Mouse (Mus musculus) intestine, embryonic 16.5 days (tissue): ENCODE measurements around the gene Chst11. TPM values are rescaled to one million over a fixed set of nuclear protein-coding genes. Genes with fewer than 3 reads are reported as not detected.
A peak's percentile ranks its signal among the peaks of the same experiment; 100 is the strongest.

Experiments used
- ATAC-seq: fragments of 200-750 bp; cut with Nextera tagmentation; 2 replicates; pipeline ENCODE4 v1.8.0; 2017; ENCODE audit warnings: moderate TSS enrichment, moderate library complexity
- H3K27ac ChIP-seq: fragments of 300-500 bp; sonication (generic); 2 replicates; pipeline ENCODE4 v1.5.1; 2014; ENCODE audit warnings: mild to moderate bottlenecking, low read length
- H3K27me3 ChIP-seq: fragments of 300-500 bp; sonication (generic); replicated peaks from 2 replicates; pipeline ENCODE4 v1.6.1; 2014; ENCODE audit warnings: low read length, control low read depth, mixed read lengths; ENCODE audit not compliant: control insufficient read depth, insufficient read depth
- H3K36me3 ChIP-seq: fragments of 300-500 bp; sonication (generic); 2 replicates; pipeline ENCODE4 v1.6.1; 2014; ENCODE audit warnings: low read length, control low read depth; ENCODE audit not compliant: control insufficient read depth, insufficient read depth
- H3K4me1 ChIP-seq: fragments of 300-500 bp; sonication (generic); 2 replicates; pipeline ENCODE4 v1.6.1; 2014; ENCODE audit warnings: low read length, control low read depth, mixed read lengths; ENCODE audit not compliant: control insufficient read depth, insufficient read depth
- H3K4me2 ChIP-seq: fragments of 300-500 bp; sonication (generic); 2 replicates; pipeline ENCODE4 v1.6.1; 2014; ENCODE audit warnings: low read depth, low read length, control low read depth
- H3K4me3 ChIP-seq: fragments of 300-500 bp; sonication (generic); 2 replicates; pipeline ENCODE4 v1.5.1; 2014; ENCODE audit warnings: mild to moderate bottlenecking, low read length
- H3K9ac ChIP-seq: fragments of 300-500 bp; sonication (generic); 2 replicates; pipeline ENCODE4 v1.6.1; 2014; ENCODE audit warnings: low read depth, low read length
- H3K9me3 ChIP-seq: fragments of 300-500 bp; sonication (generic); 2 replicates; pipeline ENCODE4 v1.6.1; 2016; ENCODE audit warnings: low read length, control low read depth; ENCODE audit not compliant: control insufficient read depth
- WGBS: fragments of 180-500 bp; shearing (Covaris S2); extraction: QIAGEN DNeasy Blood & Tissue Kit; methylation state at CpG from one replicate; pipeline ENCODE4 v1.1.7; 2014; 5-methylcytosine and 5-hydroxymethylcytosine counted together
- polyA plus RNA-seq: library from polyadenylated mRNA; unstranded; fragments of >200 nt; fragmentation: Nextera tagmentation; extraction: Ambion mirVana; gene quantifications from 2 replicates; pipeline ENCODE4 v1.2.1, GENCODE M21; 2015

The Chst11 gene
- polyA plus RNA-seq, 1 experiment from 2014 or later, result 0.88 TPM

DNA sequence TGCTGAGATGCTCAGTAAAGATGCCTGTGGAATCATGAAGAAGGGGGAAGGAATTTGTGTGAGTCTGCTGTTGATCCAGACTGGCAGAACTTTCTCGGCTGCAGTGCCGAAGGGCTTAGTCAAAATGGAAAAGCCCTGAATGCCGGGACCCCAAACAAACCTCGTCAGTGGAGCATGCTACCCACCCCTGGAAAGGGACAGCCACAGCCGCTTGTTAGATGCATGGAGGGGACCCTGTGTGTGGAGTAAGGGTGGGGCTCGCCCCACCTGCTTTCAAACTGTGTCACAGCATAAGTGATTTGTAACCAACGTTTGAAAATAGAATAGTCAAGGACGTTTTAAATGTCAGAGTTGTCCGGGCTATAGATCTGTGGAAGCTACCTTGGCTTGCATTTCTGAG lies 181.0 kb downstream of the Chst11 start:
- WGBS, result 69% methylated on average over 9 of the region's 9 CpGs
- Histone ChIP-seq H3K27ac (peak overlapping the region; percentile 7; the same call in 1 of the 2 replicates), H3K4me1 (peaks cover 47% of the 10 kb centered on the region), H3K27me3 (no peaks in the 10 kb centered on the region), H3K36me3 (no peaks in the 10 kb centered on the region), H3K9me3 (no peaks in the 10 kb centered on the region), H3K4me3 (no peak overlapping the region), H3K9ac (no peak overlapping the region), H3K4me2 (no peak overlapping the region)
- ATAC-seq, result no peak

DNA sequence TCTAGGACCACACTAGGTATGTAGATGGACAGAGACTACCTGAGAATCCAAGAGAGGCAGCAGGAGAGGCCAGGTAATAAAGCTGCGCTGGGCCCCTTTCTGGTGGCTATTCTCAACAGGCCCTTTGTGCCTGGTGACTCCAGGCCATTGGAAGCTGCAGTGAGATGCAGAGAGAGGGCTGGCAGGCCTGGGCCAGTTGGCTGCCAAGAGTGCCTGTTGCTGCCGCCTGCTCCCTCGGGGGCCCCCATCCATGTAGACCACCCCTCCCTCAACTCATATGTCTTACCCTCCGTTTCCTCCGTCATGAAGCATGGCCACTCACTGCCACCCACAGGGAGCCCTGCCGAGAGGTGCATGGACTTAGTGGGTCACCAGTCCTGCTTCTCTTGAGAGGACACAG lies 182.2 kb downstream of the Chst11 start:
- Histone ChIP-seq H3K4me3 (no peak overlapping the region), H3K27me3 (no peaks in the 10 kb centered on the region), H3K9ac (no peak overlapping the region), H3K36me3 (no peaks in the 10 kb centered on the region), H3K27ac (no peak overlapping the region; the same call in 1 of the 2 replicates), H3K4me1 (peaks cover 35% of the 10 kb centered on the region), H3K4me2 (no peak overlapping the region), H3K9me3 (no peaks in the 10 kb centered on the region)
- 87% methylated on average over 6 of the region's 6 CpGs for WGBS
- ATAC-seq, result no peak

DNA sequence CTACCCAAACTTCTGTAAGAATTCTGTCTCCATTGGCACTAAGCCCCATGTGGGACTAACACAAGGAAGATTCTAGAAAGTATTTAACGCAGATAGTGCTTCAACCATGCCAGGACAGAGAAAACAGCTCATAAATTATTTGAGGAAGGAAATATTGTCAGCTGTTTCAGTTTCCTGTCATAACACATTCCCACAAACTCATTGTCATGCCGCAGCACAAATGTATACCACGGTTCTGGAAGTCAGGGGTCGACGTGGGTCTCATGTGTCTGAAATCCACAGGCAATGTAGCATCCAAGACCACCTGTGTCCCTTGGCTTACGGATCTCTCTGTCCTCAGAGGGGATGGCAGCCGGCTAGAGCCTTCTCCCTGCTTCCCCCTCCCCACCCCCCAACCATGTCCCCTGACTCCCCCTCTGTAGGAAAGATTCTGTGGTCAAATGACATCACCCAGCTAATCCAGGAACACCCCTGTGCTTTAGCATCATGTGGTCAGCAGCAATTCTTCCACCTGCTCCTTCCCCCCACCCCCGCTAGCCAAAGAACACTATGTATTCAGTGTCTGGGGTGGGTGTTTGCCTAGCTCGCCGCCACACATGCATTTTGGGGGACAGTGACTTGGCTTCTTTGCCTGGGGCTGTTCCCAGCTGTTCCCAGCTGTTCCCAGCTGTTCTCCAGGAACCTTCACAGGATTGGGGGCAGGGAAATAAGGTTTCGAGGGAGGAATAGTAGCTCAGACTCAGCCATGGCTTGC lies 183.2 kb downstream of the Chst11 start:
- Histone ChIP-seq H3K4me1 (peaks cover 25% of the 10 kb centered on the region), H3K36me3 (no peaks in the 10 kb centered on the region), H3K9ac (no peak overlapping the region), H3K4me3 (no peak overlapping the region), H3K27me3 (no peaks in the 10 kb centered on the region), H3K27ac (peak overlapping the region; percentile 41; the same call in 1 of the 2 replicates), H3K9me3 (no peaks in the 10 kb centered on the region), H3K4me2 (no peak overlapping the region)
- WGBS, result 63% methylated on average over 11 of the region's 11 CpGs
- no peak for ATAC-seq

DNA sequence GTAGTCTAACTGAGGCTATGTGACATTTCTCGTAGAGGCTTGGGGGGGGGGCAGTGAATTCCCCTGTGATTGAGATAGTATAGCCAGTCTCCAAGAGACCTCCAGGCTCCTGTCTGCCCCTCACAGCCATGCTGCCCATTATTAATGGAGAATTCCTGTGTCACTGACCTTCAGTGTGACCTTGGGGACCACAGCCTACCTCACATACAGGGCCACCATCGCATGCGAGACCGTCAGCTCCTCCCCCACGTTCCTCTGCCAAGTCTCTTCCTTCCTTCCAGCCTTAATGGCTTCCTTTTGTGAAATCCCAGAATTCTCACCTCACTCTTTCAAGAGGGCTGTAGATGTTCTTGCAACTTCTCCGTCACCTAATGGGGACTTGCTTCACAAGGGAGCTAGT lies 184.3 kb downstream of the Chst11 start:
- no peaks in the 10 kb centered on the region for H3K27me3 ChIP-seq
- H3K4me2 ChIP-seq, result no peak overlapping the region
- H3K27ac ChIP-seq, result no peak overlapping the region
- 86% methylated on average over 6 of the region's 6 CpGs for WGBS
- H3K9me3 ChIP-seq, result no peaks in the 10 kb centered on the region
- H3K36me3 ChIP-seq, result no peaks in the 10 kb centered on the region
- peaks cover 20% of the 10 kb centered on the region for H3K4me1 ChIP-seq
- no peak overlapping the region for H3K9ac ChIP-seq
- no peak overlapping the region for H3K4me3 ChIP-seq
- no peak for ATAC-seq

DNA sequence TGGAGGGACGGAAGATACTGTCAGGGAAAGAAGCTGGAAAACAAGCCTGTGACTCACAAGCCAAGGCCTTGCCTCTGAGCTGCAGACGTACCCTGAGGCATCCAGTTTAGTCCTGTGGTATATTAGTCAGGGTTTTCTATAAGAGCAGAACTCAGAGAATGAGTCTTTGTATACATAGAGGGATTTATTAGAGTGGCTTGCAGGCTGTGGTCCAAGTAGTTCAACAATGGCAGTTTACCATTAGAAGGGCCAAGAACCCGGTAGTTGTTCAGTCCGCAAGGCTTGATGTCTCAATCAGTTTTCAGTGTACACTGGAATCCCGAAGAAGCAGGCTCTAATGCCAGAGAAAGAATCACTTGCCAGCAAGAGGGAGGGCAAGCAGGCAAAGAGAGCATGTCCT lies 192.9 kb downstream of the Chst11 start:
- Histone ChIP-seq H3K9me3 (peaks cover 7% of the 10 kb centered on the region), H3K9ac (no peak overlapping the region), H3K4me1 (peaks cover 10% of the 10 kb centered on the region; the same call in 1 of the 2 replicates), H3K27ac (no peak overlapping the region), H3K36me3 (no peaks in the 10 kb centered on the region), H3K4me2 (no peak overlapping the region), H3K4me3 (no peak overlapping the region), H3K27me3 (no peaks in the 10 kb centered on the region)
- WGBS, result 63% methylated on average over 5 of the region's 5 CpGs
- 0 out of 2 replicates have a peak, but pooled peaks have one; percentile 38 for ATAC-seq

DNA sequence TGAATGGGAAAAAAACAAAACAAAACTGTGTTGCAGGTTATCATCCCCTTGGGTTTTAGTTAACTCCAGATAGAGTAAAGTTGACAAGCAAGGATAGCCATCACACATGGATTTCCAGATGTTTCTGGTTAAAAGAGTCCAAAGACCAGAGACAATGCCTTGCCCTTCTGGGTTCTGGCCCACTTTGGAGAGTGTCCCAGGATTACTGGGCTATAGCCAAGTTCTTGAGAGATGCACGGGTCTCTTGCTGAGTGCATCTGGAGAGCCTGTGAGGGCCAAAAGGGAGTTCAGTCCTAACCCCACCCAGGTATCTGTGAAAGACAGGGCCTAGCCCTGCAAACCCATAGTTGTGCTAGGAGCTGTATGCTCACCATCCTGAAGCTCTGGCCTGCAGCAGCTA lies 193.4 kb downstream of the Chst11 start:
- no peak overlapping the region for H3K4me2 ChIP-seq
- peaks cover 10% of the 10 kb centered on the region; the same call in 1 of the 2 replicates for H3K4me1 ChIP-seq
- H3K9ac ChIP-seq, result no peak overlapping the region
- H3K36me3 ChIP-seq, result no peaks in the 10 kb centered on the region
- ATAC-seq, result no peak
- no peaks in the 10 kb centered on the region for H3K27me3 ChIP-seq
- no peak overlapping the region for H3K4me3 ChIP-seq
- WGBS, result 42% methylated on average over 1 of the region's 1 CpGs
- peaks cover 7% of the 10 kb centered on the region for H3K9me3 ChIP-seq
- H3K27ac ChIP-seq, result no peak overlapping the region

DNA sequence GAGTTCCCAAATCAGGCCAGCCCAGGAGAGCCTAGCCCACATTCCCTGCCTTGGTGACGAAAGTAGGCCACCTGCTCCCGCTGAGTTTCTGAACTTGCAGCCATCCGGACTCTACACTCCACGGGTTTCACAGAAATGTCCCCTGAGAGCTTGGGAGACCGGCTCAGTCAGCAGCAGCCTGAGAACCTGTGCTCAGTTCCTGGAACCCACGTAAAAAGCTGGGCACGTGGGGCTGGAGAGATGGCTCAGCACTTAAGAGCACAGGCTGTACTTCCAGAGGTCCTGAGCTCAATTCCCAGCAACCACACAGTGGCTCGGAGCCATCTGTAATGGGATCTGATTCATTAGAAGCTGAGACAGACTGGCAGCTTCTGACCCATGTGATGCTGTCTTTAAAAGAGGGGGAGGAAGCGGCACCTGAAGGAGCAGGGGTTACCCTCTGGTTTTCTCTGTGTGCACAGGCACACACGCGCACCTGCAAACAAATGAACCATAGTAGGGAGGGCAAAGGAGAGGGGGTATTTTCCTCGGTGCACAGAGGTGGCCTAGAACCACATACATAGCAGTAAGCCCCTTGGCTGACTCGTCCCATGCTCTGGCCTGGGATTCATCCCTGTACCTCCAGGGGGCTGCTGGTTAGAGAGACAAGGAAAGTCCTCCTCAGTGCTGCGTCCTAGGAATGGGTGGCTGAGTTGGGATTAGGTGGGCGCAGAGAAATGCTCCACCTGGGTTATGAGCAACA lies 196.7 kb downstream of the Chst11 start:
- ATAC-seq, result no peak
- Histone ChIP-seq H3K27me3 (no peaks in the 10 kb centered on the region), H3K27ac (no peak overlapping the region)

DNA sequence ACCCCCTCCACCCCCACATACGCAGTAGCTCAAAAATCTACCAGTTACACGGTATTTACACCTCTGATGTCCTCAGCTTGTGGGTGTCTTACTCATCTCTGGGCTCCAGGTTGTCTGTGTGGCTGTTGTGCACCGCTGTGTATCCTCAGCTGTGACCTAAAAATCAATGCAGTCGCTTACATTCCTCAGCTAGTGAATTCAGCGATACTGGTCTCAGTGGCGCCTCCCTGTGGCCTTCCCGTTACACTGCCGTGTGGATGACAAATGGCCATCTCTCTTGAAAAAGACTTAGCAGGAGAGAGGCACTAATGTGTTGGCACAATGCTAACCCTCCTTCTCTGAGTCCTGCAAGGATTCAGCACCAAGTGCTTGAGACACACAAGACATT lies 197.3 kb downstream of the Chst11 start:
- Histone ChIP-seq H3K36me3 (no peaks in the 10 kb centered on the region), H3K9me3 (peaks cover 7% of the 10 kb centered on the region), H3K4me2 (no peak overlapping the region), H3K4me3 (no peak overlapping the region), H3K27ac (no peak overlapping the region), H3K4me1 (0 out of 2 replicates have a peak, but pooled peaks cover 9% of the 10 kb centered on the region), H3K27me3 (no peaks in the 10 kb centered on the region), H3K9ac (no peak overlapping the region)
- ATAC-seq, result no peak
- 34% methylated on average over 8 of the region's 8 CpGs for WGBS

More for the DNA sequence above, 196.7 kb downstream of the Chst11 start:
- Histone ChIP-seq H3K9ac (no peak overlapping the region), H3K36me3 (no peaks in the 10 kb centered on the region), H3K4me1 (peaks cover 15% of the 10 kb centered on the region; the same call in 1 of the 2 replicates), H3K4me3 (no peak overlapping the region), H3K9me3 (peaks cover 7% of the 10 kb centered on the region), H3K4me2 (no peak overlapping the region)
- 77% methylated on average over 15 of the region's 15 CpGs for WGBS

DNA sequence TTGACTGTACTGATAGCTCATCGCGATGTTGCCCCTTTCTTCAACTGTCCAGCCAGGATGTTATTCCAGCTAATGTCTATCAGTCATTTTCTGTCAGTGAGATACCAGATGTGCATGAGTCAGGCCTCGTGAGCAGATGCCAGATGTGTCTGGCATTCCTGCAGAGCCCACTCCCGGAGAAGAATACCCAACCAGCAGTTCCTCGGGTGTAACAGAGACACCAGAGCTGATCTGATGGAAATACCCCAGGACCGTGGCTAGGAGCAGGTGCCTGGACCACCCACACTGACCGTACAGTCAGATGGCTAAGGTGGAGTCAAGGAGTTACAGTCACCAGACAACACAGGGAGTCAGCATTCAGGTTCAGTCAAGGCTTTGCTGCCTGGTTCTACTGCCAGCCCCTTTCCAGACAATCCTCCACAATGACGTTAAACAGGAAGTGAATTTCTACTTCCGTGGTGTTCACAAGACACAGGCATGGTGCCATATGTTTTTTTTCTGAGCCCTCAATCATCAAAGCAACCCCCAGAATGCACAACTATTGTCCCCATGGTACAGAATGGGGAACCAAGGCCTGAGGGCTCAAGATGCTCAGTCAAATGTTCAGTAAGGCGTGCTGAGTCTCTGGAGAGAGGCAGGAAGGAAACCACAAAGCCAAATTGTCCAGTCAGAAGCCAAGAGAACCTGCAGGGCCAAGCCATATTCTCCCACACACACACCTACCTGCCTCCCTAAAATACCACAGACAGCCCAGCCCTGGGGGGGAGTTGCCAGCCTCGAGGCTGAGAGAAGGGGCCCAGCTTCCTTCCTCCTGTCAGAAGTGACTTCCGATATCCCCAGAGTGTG lies 198.6 kb downstream of the Chst11 start:
- WGBS, result 54% methylated on average over 12 of the region's 12 CpGs
- no peak for ATAC-seq
- no peaks in the 10 kb centered on the region for H3K36me3 ChIP-seq
- H3K4me3 ChIP-seq, result no peak overlapping the region
- H3K4me1 ChIP-seq, result 0 out of 2 replicates have a peak, but pooled peaks cover 6% of the 10 kb centered on the region
- no peak overlapping the region for H3K4me2 ChIP-seq
- H3K27me3 ChIP-seq, result no peaks in the 10 kb centered on the region
- peaks cover 7% of the 10 kb centered on the region for H3K9me3 ChIP-seq
- H3K9ac ChIP-seq, result no peak overlapping the region
- H3K27ac ChIP-seq, result no peak overlapping the region
